ENCODE assay signal across 8 mouse cellular contexts in genomic region chr6:148443291-148443725, GRCm38 (mm10). TPM values are rescaled to one million over a fixed set of nuclear protein-coding genes. Genes with fewer than 3 reads are reported as not detected.
DNase-seq lines count a peak whose midpoint lies in the region; ATAC-seq lines count a peak whose summit lies in the region.

No protein-coding gene starts in this region.

- intact Hi-C loops in heart, postnatal 25 days (cut with DNase I) = loop anchor here (2.0 to 10.0 kb wide), 5 partner anchors 39 to 241 kb away; no protein-coding TSS in a partner anchor

- H3K4me2 ChIP-seq in heart, embryonic 11.5 days = peak overlapping the region; percentile 73
- peak overlapping the region; percentile 91 for H3K4me2 ChIP-seq in neural tube, embryonic 12.5 days (replicated peaks)

- peak; percentile 89 for DNase-seq in heart, adult 11 months
- no peak for DNase-seq in heart, postnatal 25 days (ENCODE audit: low spot score)
- peak; percentile 35 for DNase-seq in brain, adult 2 months (ENCODE audit: low read depth, low spot score)
- DNase-seq in limb, embryonic 10.5 days (ENCODE audit: low spot score) = peak; percentile 46
- DNase-seq in Muller cell, postnatal 12 days (ENCODE audit: inconsistent ontology term) = no peak
- DNase-seq in spleen, postnatal 4 days (ENCODE audit: low spot score in 2 of 2) = no peak

- peaks cover 21% of the 10 kb centered on the region for H3K27me3 ChIP-seq in heart, embryonic 11.5 days (ENCODE audit: control insufficient read depth, insufficient read depth, low read length)
- peaks cover 68% of the 10 kb centered on the region for H3K27me3 ChIP-seq in limb, embryonic 10.5 days (ENCODE audit: low read depth, poor library complexity, severe bottlenecking)
- peaks cover 34% of the 10 kb centered on the region for H3K27me3 ChIP-seq in neural tube, embryonic 12.5 days (replicated peaks)

- H3K4me3 ChIP-seq in heart, embryonic 11.5 days (ENCODE audit: low read depth, low read length) = peak overlapping the region; percentile 54
- H3K4me3 ChIP-seq in limb, embryonic 10.5 days = peak overlapping the region; percentile 81
- peak overlapping the region; percentile 74 for H3K4me3 ChIP-seq in neural tube, embryonic 12.5 days

- H3K27ac ChIP-seq in heart, embryonic 11.5 days (ENCODE audit: low read depth, low read length) = no peak overlapping the region
- peak overlapping the region; percentile 81; the same call in 1 of the 2 replicates for H3K27ac ChIP-seq in limb, embryonic 10.5 days
- H3K27ac ChIP-seq in neural tube, embryonic 12.5 days = no peak overlapping the region

- peaks cover 11% of the 10 kb centered on the region; the same call in 1 of the 2 replicates for H3K4me1 ChIP-seq in heart, embryonic 11.5 days (ENCODE audit: control insufficient read depth, insufficient read depth, low read length)
- peaks cover 35% of the 10 kb centered on the region for H3K4me1 ChIP-seq in limb, embryonic 10.5 days
- peaks cover 21% of the 10 kb centered on the region for H3K4me1 ChIP-seq in neural tube, embryonic 12.5 days

- no peaks in the 10 kb centered on the region for H3K36me3 ChIP-seq in heart, embryonic 11.5 days (ENCODE audit: control insufficient read depth, insufficient read depth, low read length)
- H3K36me3 ChIP-seq in limb, embryonic 10.5 days = no peaks in the 10 kb centered on the region
- no peaks in the 10 kb centered on the region for H3K36me3 ChIP-seq in neural tube, embryonic 12.5 days

- H3K9ac ChIP-seq in heart, embryonic 11.5 days (ENCODE audit: low read depth, low read length) = peak overlapping the region; percentile 52
- peak overlapping the region; percentile 69 for H3K9ac ChIP-seq in neural tube, embryonic 12.5 days

- no peaks in the 10 kb centered on the region for H3K9me3 ChIP-seq in heart, embryonic 11.5 days (replicated peaks; ENCODE audit: control insufficient read depth, low read length)
- H3K9me3 ChIP-seq in limb, embryonic 10.5 days (replicated peaks) = no peaks in the 10 kb centered on the region
- no peaks in the 10 kb centered on the region for H3K9me3 ChIP-seq in neural tube, embryonic 12.5 days

- ATAC-seq in heart, embryonic 11.5 days (replicated peaks; ENCODE audit: insufficient number of reproducible peaks, low FRiP score, low TSS enrichment) = 0 out of 2 replicates have a peak, but pooled peaks have one; percentile 4
- ATAC-seq in neural tube, embryonic 12.5 days (ENCODE audit: low FRiP score, low read depth) = 0 out of 2 replicates have a peak, but pooled peaks have one; percentile 2

- 1% methylated on average over 15 of the region's 15 CpGs for WGBS in heart, embryonic 11.5 days (ENCODE audit: insufficient replicate concordance)
- WGBS in limb, embryonic 10.5 days = 5% methylated on average over 15 of the region's 15 CpGs
- WGBS in neural tube, embryonic 12.5 days = 3% methylated on average over 15 of the region's 15 CpGs

RNA-seq across cellular contexts. Expression of gene Tmtc1, which starts 0.9 kb away (rescaled TPM):
- 10 to 100 TPM; 90.6 to 92.3 TPM for total RNA-seq in heart, postnatal 25 days (2021)
- polyA plus RNA-seq in heart, embryonic 11.5 days (2014; fragmentation: Nextera tagmentation; extraction: Ambion mirVana) = 1.4 and 2.7 TPM in 2 replicates
- 0.26 and 1.2 TPM in 2 replicates for polyA plus RNA-seq in limb, embryonic 10.5 days (2016; fragmentation: Nextera tagmentation; extraction: Ambion mirVana)
- polyA plus RNA-seq in neural tube, embryonic 12.5 days (2016; fragmentation: Nextera tagmentation; extraction: Ambion mirVana) = 2.1 and 2.3 TPM in 2 replicates

Comparison
In these comparisons a context has a peak if more than half of its experiments do, and no peak if none do; other contexts are left out.
1. DNase-seq: peak in heart, adult 11 months (single experiment), brain, adult 2 months (single experiment) and limb, embryonic 10.5 days (single experiment); none in heart, postnatal 25 days (single experiment), Muller cell, postnatal 12 days (single experiment) and spleen, postnatal 4 days (0 of 2).
2. Peak in every context shown above with its lines, with median percentiles within 50 percentile points of each other: H3K4me3 ChIP-seq.